Mouse (Mus musculus) embryo, embryonic 11 days (tissue): ENCODE results near the gene Prdm11.

Experiments used
- DNase-seq: peaks from one replicate; pipeline ENCODE4 v3.0.0-alpha.2; 2015

Gene Prdm11

DNA sequence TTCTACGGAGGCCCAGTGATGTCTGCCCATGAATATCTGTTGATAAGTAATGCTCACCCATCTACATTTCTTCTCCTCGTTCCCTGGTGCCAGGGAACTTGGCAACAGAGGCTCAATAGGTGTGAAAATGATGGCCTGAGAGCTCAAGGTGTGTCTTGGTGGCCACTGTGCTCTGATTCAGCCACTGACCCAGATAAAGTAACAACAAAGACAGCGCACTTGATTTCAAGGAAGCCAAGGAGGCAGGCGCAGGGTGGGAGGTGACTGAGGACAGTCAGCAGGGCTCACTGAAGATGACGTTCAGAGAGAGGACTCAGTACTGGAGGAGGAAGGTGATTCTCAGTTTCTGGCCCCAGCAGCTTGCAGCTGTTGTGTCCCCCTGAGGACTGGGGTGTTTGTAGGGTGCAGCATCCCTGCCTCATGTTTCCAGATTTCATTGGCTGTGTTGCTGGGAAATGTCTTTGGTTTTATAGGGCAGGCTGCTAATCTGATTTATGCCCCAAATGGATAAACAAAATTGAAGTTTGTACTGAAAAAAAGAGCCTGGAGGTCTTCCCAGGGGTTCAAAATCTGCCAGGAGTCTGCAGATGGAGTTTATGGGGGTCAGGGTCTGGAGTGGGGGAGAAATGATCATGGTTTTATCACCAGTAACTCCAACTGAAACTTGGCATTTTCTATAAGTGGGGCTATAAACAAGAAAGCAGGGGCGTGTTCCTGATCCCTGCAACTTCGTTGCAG is 128.4 kb downstream of the Prdm11 start:
- DNase-seq: no peak

DNA sequence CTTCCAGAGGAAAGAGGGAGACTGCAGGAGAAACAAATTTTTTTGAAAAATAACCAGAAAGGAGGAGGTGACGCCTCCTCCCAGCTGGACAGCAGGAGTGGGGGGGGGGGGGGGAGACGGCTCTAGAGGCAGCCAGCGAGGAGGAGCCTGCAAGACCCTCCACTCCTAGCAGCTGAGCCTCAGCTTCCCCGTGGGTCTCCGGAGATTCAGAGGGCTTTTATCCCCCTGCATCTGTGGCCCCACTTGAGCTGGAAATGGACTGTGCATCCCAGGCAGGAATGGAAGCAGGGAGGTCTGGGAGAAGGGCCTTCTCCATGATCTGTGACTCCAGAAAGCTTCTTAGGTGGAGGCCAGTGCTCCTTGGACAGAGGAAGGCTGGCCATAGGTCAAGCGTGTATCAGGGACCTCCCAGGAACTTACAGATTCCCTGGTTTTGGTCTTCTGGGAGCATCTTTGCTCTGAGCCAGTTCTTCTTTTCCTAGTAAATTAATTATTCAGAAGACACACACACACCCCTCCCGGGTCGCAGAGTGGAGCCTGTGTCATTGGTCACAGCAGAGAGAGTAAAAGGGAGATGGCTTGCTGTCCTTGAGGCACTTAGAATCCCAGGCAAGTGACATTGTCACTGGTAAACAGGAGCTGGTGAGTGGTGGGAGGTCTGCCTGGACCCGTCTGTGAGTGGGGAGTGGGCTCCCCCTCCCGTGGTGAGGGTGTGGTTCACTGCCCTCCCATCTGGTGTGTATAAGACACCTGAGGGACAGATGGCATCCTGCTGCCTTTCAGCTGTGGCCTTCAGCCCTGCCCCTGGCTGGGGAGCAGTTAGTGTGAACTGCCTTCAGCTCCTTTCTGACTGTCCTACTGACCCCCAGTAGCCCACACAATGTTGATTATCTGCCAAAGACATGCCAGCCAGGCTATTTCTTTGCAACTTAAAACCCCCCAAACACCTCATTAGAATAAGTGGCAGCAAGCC is 130.0 kb downstream of the Prdm11 start:
- peak; percentile 23 for DNase-seq
